Mouse (Mus musculus): Measurements from ENCODE around the gene Adcy6.
"Not testable (repeated sequence)": the region's sequence is repeated elsewhere in the genome, so short reads cannot be mapped to it uniquely, and the experiment has no call there.

Adcy6 gene

GRCm38 (mm10) chr15:98602921-98603458 is 6.9 kb downstream of the Adcy6 start:
- in situ Hi-C loops (cut with MboI; ENCODE audit: low sequenced_read_pairs): no loop called here

GRCm38 (mm10) chr15:98602191-98602881 is 7.5 kb downstream of the Adcy6 start:
- in situ Hi-C loops (cut with MboI; ENCODE audit: low sequenced_read_pairs): no loop called here

DNA sequence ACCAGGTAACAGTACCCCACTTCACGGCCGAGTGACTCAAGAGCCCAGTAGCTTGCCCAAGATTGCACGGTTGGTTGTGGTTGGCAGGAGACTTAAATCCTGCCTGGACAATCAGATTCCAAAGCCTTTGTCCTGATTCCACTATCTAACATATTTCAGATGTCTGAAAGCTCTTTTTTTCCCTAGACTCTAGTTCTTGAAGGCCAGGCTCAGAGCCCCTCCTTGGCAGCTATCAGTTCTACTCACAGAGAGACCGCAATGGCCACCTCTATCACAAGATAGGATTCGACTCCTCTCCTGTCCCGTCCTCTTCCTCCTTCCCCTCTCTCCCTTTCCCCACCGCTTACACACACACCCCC is 8.1 kb downstream of the Adcy6 start:
- in situ Hi-C loops (cut with MboI; ENCODE audit: low sequenced_read_pairs): no loop called here

- in situ Hi-C loops (cut with MboI; ENCODE audit: low sequenced_read_pairs): no loop called here
Observed at GRCm38 (mm10) chr15:98600036-98600709, 9.7 kb downstream of the Adcy6 start.

DNA sequence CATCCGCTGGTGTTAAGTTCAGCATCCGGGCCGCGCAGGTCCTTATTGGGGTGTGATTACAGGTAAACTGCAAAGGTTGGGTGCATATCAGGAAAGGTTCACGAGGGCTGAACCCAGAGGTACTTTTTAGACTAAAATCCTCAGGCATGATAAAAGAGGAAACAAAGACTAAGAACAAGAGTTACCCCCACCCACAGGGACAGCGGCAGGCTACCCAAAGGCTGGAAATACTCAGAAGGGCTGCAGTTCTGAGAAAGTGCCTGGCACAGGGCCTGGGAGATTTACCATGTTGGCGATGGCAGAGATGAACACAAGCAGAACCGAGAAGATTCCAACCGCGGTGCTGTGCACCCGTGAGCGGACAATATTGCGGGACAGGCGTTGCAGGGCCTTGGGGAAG is 13.3 kb downstream of the Adcy6 start:
- in situ Hi-C loops (cut with MboI; ENCODE audit: low sequenced_read_pairs): no loop called here

- in situ Hi-C loops (cut with MboI; ENCODE audit: low sequenced_read_pairs): no loop called here
Observed at GRCm38 (mm10) chr15:98595049-98595448, 14.8 kb downstream of the Adcy6 start.

DNA sequence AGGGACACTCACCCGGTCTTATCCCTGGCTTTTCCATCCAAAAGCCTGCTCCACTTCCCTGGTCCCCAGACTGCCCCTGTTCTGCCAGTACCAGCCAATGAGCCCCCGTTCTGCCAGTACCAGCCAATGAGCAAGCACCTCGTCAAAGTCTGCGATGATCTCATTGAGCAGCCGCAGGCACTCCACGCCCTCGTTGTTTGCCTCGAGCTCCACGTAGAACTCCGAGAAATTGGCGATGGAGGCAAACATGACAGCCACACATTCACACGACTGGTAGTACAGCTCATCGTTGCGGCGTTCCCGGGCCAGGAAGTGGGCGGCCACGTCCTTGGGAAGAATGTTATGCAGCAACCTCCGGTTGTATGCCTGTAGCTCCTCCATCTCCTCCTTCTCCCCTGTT is 15.7 kb downstream of the Adcy6 start:
- in situ Hi-C loops (cut with MboI; ENCODE audit: low sequenced_read_pairs): no loop called here

GRCm38 (mm10) chr15:98591396-98591795 is 18.5 kb downstream of the Adcy6 start:
- in situ Hi-C loops (cut with MboI; ENCODE audit: low sequenced_read_pairs): no loop called here

DNA sequence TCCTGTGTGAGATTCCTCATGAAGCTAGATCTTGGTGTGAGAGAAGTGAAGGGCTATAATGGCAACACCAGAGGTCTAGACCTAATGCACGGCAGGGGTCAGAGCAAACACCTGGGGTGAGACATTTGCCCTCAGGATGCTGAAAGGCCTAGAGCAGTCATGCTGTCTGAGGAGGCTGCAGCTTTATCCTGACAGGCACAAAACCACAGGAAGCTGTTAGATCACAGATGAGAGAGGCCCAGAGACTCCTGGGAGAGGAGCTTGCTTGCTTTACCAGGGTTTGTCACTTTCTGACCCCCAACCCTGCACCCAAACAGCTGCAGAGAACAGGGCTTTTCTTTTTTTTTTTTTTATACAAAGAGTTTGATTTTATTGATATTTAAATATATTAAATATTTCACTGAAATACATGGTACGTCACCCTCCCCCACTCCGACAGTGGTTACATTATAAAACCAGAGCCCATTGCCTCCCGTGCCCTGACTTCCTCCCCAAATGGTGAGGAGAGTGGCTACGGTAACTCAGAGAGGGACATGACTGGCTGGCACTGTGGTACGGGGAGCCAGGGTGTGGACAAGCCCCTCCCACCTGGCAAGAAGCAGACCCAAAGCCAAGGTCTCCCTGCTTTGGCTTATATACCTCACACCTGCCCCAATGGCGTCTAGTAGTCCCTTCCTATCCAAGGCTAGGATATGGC is 20.1 kb downstream of the Adcy6 start:
- in situ Hi-C loops (cut with MboI; ENCODE audit: low sequenced_read_pairs): no loop called here

DNA sequence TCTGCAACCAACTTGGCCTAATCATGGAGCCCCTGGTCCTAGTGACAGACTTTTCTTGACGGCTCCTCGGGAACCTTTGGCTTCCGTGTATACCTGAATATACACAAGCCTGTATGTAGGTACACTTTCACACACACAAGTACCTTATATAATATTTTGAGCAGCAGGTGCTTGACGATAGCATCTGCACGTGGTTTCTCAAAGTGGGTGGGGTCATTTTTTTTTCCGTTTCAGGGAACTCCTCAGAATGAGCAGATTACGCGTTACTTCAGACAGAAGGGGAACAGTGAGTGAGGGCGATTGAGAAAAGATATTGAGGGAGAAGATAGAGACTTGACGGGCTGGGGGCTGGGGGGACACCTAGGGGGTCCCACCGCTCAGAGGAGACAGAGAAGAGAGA is 22.1 kb downstream of the Adcy6 start:
- in situ Hi-C loops (cut with MboI; ENCODE audit: low sequenced_read_pairs): no loop called here

GRCm38 (mm10) chr15:98586141-98586540 is 23.7 kb downstream of the Adcy6 start:
- in situ Hi-C loops (cut with MboI; ENCODE audit: low sequenced_read_pairs): not testable (repeated sequence)

GRCm38 (mm10) chr15:98585421-98585820 is 24.5 kb downstream of the Adcy6 start:
- in situ Hi-C loops (cut with MboI; ENCODE audit: low sequenced_read_pairs): no loop called here

- in situ Hi-C loops (cut with MboI; ENCODE audit: low sequenced_read_pairs): loop anchor here (5.0 kb wide), 1 partner anchor 34 kb away; no protein-coding TSS in a partner anchor
Observed at GRCm38 (mm10) chr15:98582996-98583395, 26.9 kb downstream of the Adcy6 start.

DNA sequence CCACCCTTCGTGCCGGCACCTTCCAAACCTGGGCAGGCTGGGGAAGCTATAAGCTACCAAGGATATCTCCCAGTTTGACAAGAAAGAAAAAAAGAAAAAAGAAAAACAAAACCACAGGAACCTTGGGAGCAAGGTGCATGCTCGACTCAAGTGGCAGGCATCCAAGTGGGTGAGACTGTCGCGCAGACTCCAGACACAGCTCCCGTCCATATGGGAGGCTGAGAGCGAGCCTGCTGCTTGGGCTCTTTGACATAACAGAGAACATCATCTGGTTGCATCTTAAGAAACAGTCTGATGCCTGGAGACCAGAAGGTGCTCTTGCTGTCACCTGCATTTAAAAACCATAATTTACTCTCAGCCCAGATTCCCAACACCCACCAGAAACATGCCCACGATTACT is 27.5 kb downstream of the Adcy6 start:
- in situ Hi-C loops (cut with MboI; ENCODE audit: low sequenced_read_pairs): loop anchor here (5.0 kb wide), 1 partner anchor 35 kb away; no protein-coding TSS in a partner anchor

DNA sequence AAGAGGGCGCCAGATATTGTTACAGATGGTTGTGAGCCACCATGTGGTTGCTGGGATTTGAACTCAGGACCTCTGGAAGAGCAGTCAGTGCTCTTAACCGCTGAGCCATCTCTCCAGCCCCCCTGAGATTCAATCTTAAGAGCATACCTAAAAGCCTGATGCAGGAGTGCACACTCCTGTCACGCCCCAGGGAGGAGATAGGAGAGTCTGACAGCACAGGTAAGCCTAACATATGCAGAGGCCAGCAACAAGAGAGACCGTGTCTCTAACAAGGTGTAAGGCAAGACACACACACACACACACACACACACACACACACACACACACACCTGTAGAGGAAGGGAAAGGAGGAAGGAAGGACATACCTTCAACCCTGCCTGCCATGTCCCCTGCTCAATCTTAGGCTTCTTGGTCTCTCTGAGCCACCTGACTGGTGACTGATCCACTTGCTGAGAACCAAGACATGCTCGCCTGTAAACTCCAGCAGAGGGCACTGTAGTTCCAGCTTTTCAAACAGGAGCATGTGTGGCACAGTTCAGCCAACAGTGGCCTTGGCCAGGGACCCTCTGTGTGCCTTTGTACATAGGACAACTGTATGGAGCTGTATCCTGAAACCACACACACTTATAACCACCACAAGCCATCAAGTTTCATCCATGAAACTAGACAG is 29.9 kb downstream of the Adcy6 start:
- in situ Hi-C loops (cut with MboI; ENCODE audit: low sequenced_read_pairs): loop anchor here (5.0 kb wide), 1 partner anchor 37 kb away; no protein-coding TSS in a partner anchor

GRCm38 (mm10) chr15:98579310-98579709 is 30.6 kb downstream of the Adcy6 start:
- in situ Hi-C loops (cut with MboI; ENCODE audit: low sequenced_read_pairs): no loop called here

DNA sequence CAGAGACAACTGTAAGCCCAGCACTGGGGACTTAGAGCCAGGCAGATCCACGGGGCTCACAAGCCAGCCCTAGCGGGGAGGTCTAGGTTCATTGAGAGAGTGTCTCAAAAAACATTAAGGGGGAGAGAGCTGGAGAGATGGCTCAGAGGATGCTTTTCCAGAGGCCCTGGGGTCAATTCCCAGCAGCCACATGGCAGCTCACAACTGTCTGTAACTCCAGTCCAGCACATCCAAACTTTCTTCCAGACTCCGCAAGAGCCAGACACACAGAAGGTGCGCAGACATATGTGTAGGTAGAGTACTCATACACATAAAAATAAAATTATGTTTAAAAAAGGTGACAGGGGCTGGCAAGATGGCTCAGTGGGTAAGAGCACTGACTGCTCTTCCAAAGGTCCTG is 36.6 kb downstream of the Adcy6 start:
- in situ Hi-C loops (cut with MboI; ENCODE audit: low sequenced_read_pairs): no loop called here

DNA sequence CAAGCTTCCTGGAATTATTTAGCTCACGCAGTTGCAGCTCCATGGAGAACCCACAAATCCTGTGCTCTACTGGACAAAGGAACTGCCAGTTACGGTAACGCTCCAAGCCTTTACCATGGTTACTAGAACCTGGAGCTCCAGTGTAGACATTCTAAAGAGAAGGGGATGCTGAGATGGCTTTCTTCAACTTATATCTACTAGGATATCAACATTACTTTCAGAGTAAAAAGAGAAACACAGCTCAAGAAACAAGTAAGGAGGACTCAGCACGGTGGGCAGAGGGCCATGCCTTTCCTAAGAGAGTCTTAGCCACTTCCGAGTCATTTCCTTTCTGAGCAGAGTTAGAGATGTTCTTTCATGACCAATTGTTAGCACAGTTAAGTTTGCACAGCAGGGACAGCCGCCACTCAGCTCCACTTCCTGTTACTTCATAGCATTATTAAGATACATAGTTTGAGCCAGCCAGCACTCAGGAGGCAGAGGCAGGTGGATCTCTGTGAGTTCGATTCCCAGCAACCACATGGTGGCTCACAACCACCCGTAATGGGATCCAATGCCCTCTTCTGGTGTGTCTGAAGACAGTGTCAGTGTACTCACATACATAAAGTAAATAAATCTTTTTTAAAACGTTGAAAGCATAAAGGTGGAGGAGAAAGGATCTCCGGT is 38.9 kb downstream of the Adcy6 start, which contains the start of the genes Ccnt1 and 4930415O20Rik:
TSS of gene Ccnt1 (minus strand) at position 51 of the 666 bp plus-strand sequence.
TSS of gene 4930415O20Rik (plus strand) at position 132 of the 666 bp plus-strand sequence.
- in situ Hi-C loops (cut with MboI; ENCODE audit: low sequenced_read_pairs): no loop called here

- in situ Hi-C loops (cut with MboI; ENCODE audit: low sequenced_read_pairs): no loop called here
Observed at GRCm38 (mm10) chr15:98569795-98570365, 40.0 kb downstream of the Adcy6 start.

GRCm38 (mm10) chr15:98569216-98569615 is 40.7 kb downstream of the Adcy6 start:
- in situ Hi-C loops (cut with MboI; ENCODE audit: low sequenced_read_pairs): no loop called here

Data from CH12F3 (cell line).